19 mouse cellular contexts compared by ENCODE assay signal in genomic region chr7:144755511-144756378, GRCm38 (mm10). TPM values are rescaled to one million over a fixed set of nuclear protein-coding genes. Genes with fewer than 3 reads are reported as not detected.
A peak's percentile ranks its signal among the peaks of the same experiment; 100 is the strongest.
DNase-seq lines count a peak whose midpoint lies in the region; ATAC-seq and TF ChIP-seq lines count a peak whose summit lies in the region.
"Had no signal": no experiment of that assay in that cellular context is flagged by ENCODE, and none has a peak within 500 bp of the region (broad histone marks: within the 10 kb centered on the region; RNA-seq: fewer than 3 reads in every experiment).

No protein-coding gene starts in this region.

- no peak for DNase-seq in intestine, embryonic 14.5 days (ENCODE audit: low spot score)
- peak; percentile 17 for DNase-seq in NIH3T3 (ENCODE audit: low read depth)
- DNase-seq in fat pad, adult 2 months (ENCODE audit: extremely low read depth, low read depth, low spot score): peak; percentile 21
- DNase-seq in thymus, postnatal 10 days (ENCODE audit: low spot score in 2 of 2): no peak
- no peak for DNase-seq in natural killer cell, adult 2 months (ENCODE audit: low spot score in 2 of 2)
- DNase-seq: adrenal gland, adult 8-10 months; cerebellum, adult 9-11 months; gastrocnemius, postnatal 36 days; thymus, adult 18-20 months had no signal

- no peak for ATAC-seq in intestine, embryonic 14.5 days (replicated peaks; ENCODE audit: low FRiP score, low TSS enrichment, low read depth)
- no peak for ATAC-seq in intestine, postnatal 0 days
- ATAC-seq in megakaryocyte-erythroid progenitor cell, adult 5-6 weeks (replicated peaks; ENCODE audit: low FRiP score, low TSS enrichment, poor library complexity, severe bottlenecking): peak; percentile 59; the same call in 1 of the 2 replicates
- ATAC-seq: hindbrain, postnatal 0 days had no signal

- no peak overlapping the region for H3K4me3 ChIP-seq in intestine, embryonic 14.5 days (ENCODE audit: low read depth, low read length)
- H3K4me3 ChIP-seq in intestine, postnatal 0 days (ENCODE audit: low read depth, low read length): no peak overlapping the region
- H3K4me3 ChIP-seq: erythroblast, embryonic 14.5 days; limb, embryonic 13.5 days; liver, embryonic 15.5 days; midbrain, embryonic 12.5 days; myocyte had no signal

- H3K9me3 ChIP-seq in intestine, embryonic 14.5 days (ENCODE audit: control insufficient read depth, low read length): no peaks in the 10 kb centered on the region
- no peaks in the 10 kb centered on the region for H3K9me3 ChIP-seq in intestine, postnatal 0 days (ENCODE audit: control insufficient read depth)
- H3K9me3 ChIP-seq: G1E; limb, embryonic 13.5 days; liver, embryonic 15.5 days; midbrain, embryonic 12.5 days had no signal

- H3K36me3 ChIP-seq in intestine, embryonic 14.5 days (ENCODE audit: control insufficient read depth, insufficient read depth, low read length): no peaks in the 10 kb centered on the region
- no peaks in the 10 kb centered on the region for H3K36me3 ChIP-seq in intestine, postnatal 0 days (ENCODE audit: control insufficient read depth, insufficient read depth)
- H3K36me3 ChIP-seq: limb, embryonic 13.5 days; liver, embryonic 15.5 days; midbrain, embryonic 12.5 days had no signal

- 58% methylated on average over 11 of the region's 11 CpGs for WGBS in intestine, embryonic 14.5 days
- WGBS in intestine, postnatal 0 days: 31% methylated on average over 11 of the region's 11 CpGs

- H3K4me1 ChIP-seq in intestine, embryonic 14.5 days (replicated peaks; ENCODE audit: control insufficient read depth, insufficient read depth, low read length): peaks cover 27% of the 10 kb centered on the region
- peaks cover 5% of the 10 kb centered on the region for H3K4me1 ChIP-seq in intestine, postnatal 0 days (replicated peaks; ENCODE audit: control insufficient read depth, insufficient read depth, low read length)

- no peak overlapping the region for H3K4me2 ChIP-seq in intestine, embryonic 14.5 days (ENCODE audit: low read length)
- no peak overlapping the region for H3K4me2 ChIP-seq in intestine, postnatal 0 days (replicated peaks; ENCODE audit: low read depth)
- H3K4me2 ChIP-seq: limb, embryonic 13.5 days; liver, embryonic 15.5 days; midbrain, embryonic 12.5 days had no signal

- no peak for TF ChIP-seq CTCF in intestine, postnatal 0 days (IDR thresholded peaks at IDR 0.05; ENCODE audit: low read depth)

- H3K27me3 ChIP-seq in intestine, embryonic 14.5 days (replicated peaks; ENCODE audit: control insufficient read depth, insufficient read depth, low read length): no peaks in the 10 kb centered on the region
- no peaks in the 10 kb centered on the region for H3K27me3 ChIP-seq in intestine, postnatal 0 days (replicated peaks; ENCODE audit: control insufficient read depth, insufficient read depth, low read length)
- H3K27me3 ChIP-seq: limb, embryonic 13.5 days; liver, embryonic 15.5 days had no signal

- H3K27ac ChIP-seq in intestine, embryonic 14.5 days (ENCODE audit: low read depth): peak overlapping the region; percentile 38; the same call in 1 of the 2 replicates
- no peak overlapping the region for H3K27ac ChIP-seq in intestine, postnatal 0 days (ENCODE audit: low read depth, low read length)
- H3K27ac ChIP-seq: hindbrain, postnatal 0 days; kidney, postnatal 0 days; limb, embryonic 13.5 days; liver, embryonic 15.5 days; midbrain, embryonic 12.5 days had no signal

- no peak overlapping the region for H3K9ac ChIP-seq in intestine, embryonic 14.5 days (ENCODE audit: low read length)
- no peak overlapping the region for H3K9ac ChIP-seq in intestine, postnatal 0 days (ENCODE audit: low read depth, low read length)
- H3K9ac ChIP-seq: limb, embryonic 13.5 days; liver, embryonic 15.5 days; midbrain, embryonic 12.5 days had no signal

RNA-seq across cellular contexts. Expression of gene Ano1, which starts 4.0 kb away (rescaled TPM):
- 39.1 and 43.3 TPM in 2 replicates for polyA plus RNA-seq in intestine, embryonic 14.5 days (2014; fragmentation: Nextera tagmentation; extraction: Ambion mirVana)
- polyA plus RNA-seq in intestine, postnatal 0 days (2015; fragmentation: Nextera tagmentation; extraction: Ambion mirVana): 9.0 and 9.3 TPM in 2 replicates
- total RNA-seq in megakaryocyte-erythroid progenitor cell, adult 5-6 weeks (2014; fragmentation: Nextera tagmentation): 1.4 TPM in 1 of 2 replicates, not detected in the other
- not detected in 2 replicates for total RNA-seq in megakaryocyte-erythroid progenitor cell, adult 5-6 weeks (2017)

Comparison
In these comparisons a context has a peak if more than half of its experiments do, and no peak if none do; other contexts are left out.
1. DNase-seq: peak in NIH3T3 (single experiment) and fat pad, adult 2 months (single experiment); none in intestine, embryonic 14.5 days (single experiment), thymus, postnatal 10 days (0 of 2) and natural killer cell, adult 2 months (0 of 2).